Mouse (Mus musculus) megakaryocyte, embryonic 14.5 days (primary cell): ENCODE results near the gene Zbtb9. TPM values are rescaled to one million over a fixed set of nuclear protein-coding genes. Genes with fewer than 3 reads are reported as not detected.
"Not testable (repeated sequence)": the region's sequence is repeated elsewhere in the genome, so short reads cannot be mapped to it uniquely, and the experiment has no call there.

Source experiments
- H3K27me3 ChIP-seq: replicated peaks from 2 replicates; pipeline ENCODE3; 2012; ENCODE audit warnings: inconsistent platforms
- H3K36me3 ChIP-seq: replicated peaks from 2 replicates; pipeline ENCODE3; 2012; ENCODE audit warnings: low read length, inconsistent platforms, mixed read lengths
- H3K4me1 ChIP-seq: 2 replicates; pipeline ENCODE4 v1.6.1; 2012; ENCODE audit warnings: inconsistent platforms
- H3K4me3 ChIP-seq: replicated peaks from 2 replicates; pipeline ENCODE3; 2012; ENCODE audit warnings: moderate library complexity, mild to moderate bottlenecking, inconsistent platforms
- H3K9me3 ChIP-seq: 2 replicates; pipeline ENCODE4 v1.6.1; 2012; ENCODE audit warnings: inconsistent platforms
- FLI1 ChIP-seq: IDR thresholded peaks from 2 replicates; pipeline ENCODE4 v1.6.1; 2012; ENCODE audit warnings: low read length, inconsistent platforms, mixed read lengths
- GATA1 ChIP-seq: IDR thresholded peaks from 3 replicates; pipeline ENCODE4 v1.6.1; 2012; ENCODE audit warnings: mixed read lengths, low read length, inconsistent platforms, borderline replicate concordance
- polyA plus RNA-seq: library from polyadenylated mRNA; stranded (reverse); fragments of >175 nt; gene quantifications from 2 replicates; pipeline ENCODE4 v1.2.3, GENCODE M21; 2012; ENCODE audit warnings: low replicate concordance; ENCODE audit not compliant: insufficient read depth

The Zbtb9 gene
- polyA plus RNA-seq: 2.3 and 4.1 TPM in 2 replicates

DNA sequence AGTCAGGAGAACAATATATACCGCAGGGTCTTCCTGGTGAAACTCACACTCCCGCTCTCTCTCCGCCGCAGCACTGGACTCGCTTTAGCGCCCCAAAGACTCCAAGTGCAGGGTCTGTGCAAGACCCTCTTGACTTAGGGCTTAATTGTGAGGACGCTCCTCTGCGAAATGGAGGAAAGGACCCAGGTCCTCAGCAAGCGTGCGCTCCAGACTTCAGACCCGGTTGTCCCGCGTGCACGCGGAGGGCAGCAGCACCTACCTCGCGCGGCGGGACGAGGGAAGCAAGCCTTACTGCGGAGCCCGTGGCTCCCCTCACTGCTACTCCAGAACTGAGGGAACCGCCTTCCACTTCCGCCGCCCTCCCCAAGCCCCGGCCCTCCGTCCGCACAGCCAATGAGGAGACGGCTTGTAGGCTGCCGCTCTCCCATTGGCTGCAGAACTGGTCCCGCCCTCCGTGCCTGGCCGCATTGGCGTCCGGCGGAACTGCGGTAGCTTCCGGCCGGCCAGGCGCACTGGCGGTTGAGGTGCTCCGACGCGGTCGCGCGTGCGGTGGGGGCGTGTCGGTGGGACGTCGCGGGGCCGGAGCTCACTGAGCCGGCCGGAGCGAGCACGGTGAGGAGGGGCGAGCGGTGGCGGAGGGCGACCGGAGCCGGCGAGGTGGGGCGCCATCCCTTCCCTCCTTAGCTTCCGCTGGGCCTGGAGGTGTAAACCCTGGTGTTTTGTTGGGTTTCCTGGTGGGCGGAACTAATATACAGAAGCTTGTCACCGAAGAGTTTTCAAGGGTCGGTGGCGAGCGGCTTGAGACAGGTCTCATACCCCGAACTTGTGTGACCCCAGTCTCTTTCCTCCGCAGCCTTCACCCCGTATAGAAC lies at the start of gene Zbtb9:
Zbtb9 (plus strand) TSS at position 465 of the 872 bp plus-strand sequence.
- TF ChIP-seq GATA1 (no peak), FLI1 (peak; percentile 83)
- peaks cover 68% of the 10 kb centered on the region for H3K4me1 ChIP-seq
- peaks cover 41% of the 10 kb centered on the region for H3K36me3 ChIP-seq

GRCm38 (mm10) chr17:26925414-26925813 lies 47.6 kb upstream of the Zbtb9 start:
- H3K36me3 ChIP-seq: peaks cover 70% of the 10 kb centered on the region
- H3K4me3 ChIP-seq, H3K9me3 ChIP-seq: not testable (repeated sequence)

More for the DNA sequence above, at the start of gene Zbtb9:
- H3K4me3 ChIP-seq: peak within 1 kb of the TSS; percentile 99
- H3K27me3 ChIP-seq: peaks cover 1% of the 10 kb centered on the region
- no peaks in the 10 kb centered on the region for H3K9me3 ChIP-seq

DNA sequence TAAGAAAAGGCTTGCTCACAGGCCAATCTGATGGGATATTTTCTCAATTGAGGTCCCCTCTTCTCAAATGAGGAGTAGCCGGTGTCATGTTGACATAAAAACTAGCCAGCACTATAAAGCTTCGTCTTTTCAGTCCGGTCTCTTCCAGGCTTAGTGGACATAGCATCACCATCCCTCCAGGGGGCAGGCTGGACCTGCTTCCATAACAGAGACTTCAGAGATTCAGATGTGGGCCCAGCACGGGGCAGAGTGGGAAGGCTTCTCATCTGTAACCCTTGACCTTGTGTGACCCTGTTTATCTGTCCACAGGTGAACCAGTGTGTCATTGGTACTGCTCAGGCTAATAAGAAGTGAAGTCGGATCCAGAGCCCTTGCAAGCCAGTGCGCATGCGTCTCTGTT lies 41.2 kb upstream of the Zbtb9 start:
- peaks cover 65% of the 10 kb centered on the region for H3K36me3 ChIP-seq
- H3K27me3 ChIP-seq: not testable (repeated sequence)

More at GRCm38 (mm10) chr17:26925414-26925813, 47.6 kb upstream of the Zbtb9 start:
- not testable (repeated sequence) for H3K4me1 ChIP-seq, H3K27me3 ChIP-seq

GRCm38 (mm10) chr17:26932839-26933398 lies 40.0 kb upstream of the Zbtb9 start, which contains the start of gene Phf1:
Gene Phf1, plus strand, starts transcription at chr17:26933052.
- no peaks in the 10 kb centered on the region for H3K27me3 ChIP-seq
- peaks cover 67% of the 10 kb centered on the region for H3K36me3 ChIP-seq
- no peaks in the 10 kb centered on the region for H3K9me3 ChIP-seq
- TF ChIP-seq GATA1 (no peak), FLI1 (no peak)
- H3K4me3 ChIP-seq: peak within 1 kb of the TSS; percentile 98
- H3K4me1 ChIP-seq: peaks cover 52% of the 10 kb centered on the region

More for the DNA sequence above, 41.2 kb upstream of the Zbtb9 start:
- H3K9me3 ChIP-seq, H3K4me3 ChIP-seq: not testable (repeated sequence)
- peaks cover 41% of the 10 kb centered on the region for H3K4me1 ChIP-seq

DNA sequence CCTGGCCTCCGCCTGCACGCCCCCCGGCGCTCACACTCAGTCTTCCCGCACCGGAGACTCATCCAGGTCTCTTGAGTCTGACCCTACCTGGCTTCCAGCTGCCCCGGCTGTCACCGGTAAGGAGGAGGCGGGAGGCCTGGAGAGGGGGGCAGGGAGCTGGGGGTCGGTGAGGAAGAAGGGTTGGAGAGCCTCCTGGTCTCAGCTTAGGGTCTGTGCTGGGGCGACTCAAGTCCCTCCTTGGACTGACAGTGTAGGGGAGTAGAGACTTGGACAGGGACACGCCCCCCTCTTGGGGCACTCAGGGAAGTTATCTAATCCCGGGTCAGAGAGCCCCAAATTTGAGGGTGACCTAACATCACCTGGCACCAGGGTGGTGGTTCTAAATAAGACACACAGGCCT lies 39.5 kb upstream of the Zbtb9 start:
- Histone ChIP-seq H3K36me3 (peaks cover 65% of the 10 kb centered on the region), H3K27me3 (no peaks in the 10 kb centered on the region), H3K4me3 (peak overlapping the region; percentile 98), H3K4me1 (peaks cover 57% of the 10 kb centered on the region), H3K9me3 (no peaks in the 10 kb centered on the region)
- no peak for TF ChIP-seq FLI1
- TF ChIP-seq GATA1: no peak

GRCm38 (mm10) chr17:26933885-26934827 lies 38.8 kb upstream of the Zbtb9 start:
- peaks cover 58% of the 10 kb centered on the region for H3K36me3 ChIP-seq
- H3K9me3 ChIP-seq: no peaks in the 10 kb centered on the region
- H3K4me3 ChIP-seq: peak overlapping the region; percentile 98
- TF ChIP-seq GATA1: no peak
- no peak for TF ChIP-seq FLI1
- H3K27me3 ChIP-seq: no peaks in the 10 kb centered on the region
- peaks cover 61% of the 10 kb centered on the region for H3K4me1 ChIP-seq

- Histone ChIP-seq H3K4me3 (peak overlapping the region; percentile 20), H3K27me3 (no peaks in the 10 kb centered on the region), H3K9me3 (no peaks in the 10 kb centered on the region), H3K4me1 (peaks cover 65% of the 10 kb centered on the region), H3K36me3 (peaks cover 54% of the 10 kb centered on the region)
- no peak for TF ChIP-seq GATA1
- no peak for TF ChIP-seq FLI1
Observed at GRCm38 (mm10) chr17:26935027-26935426, 37.9 kb upstream of the Zbtb9 start.

DNA sequence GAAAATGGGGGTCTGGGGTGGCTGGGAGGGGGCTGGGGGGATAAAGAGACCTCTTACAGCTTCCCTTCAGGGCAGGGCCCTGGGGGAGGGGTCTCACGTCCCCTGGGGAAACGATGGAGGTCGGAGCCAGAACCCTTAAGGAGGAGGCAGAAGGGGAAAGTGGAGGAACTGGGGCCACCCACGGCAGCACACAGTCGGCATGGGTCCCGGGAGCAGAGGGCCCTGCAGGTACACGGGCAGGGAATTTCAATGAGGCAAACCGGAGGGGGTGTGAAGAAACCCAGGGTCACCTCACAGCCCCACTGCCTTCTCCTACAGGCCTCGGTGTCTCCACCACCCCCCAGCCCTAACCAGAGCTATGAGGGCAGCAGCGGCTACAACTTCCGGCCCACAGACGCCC lies 36.5 kb upstream of the Zbtb9 start:
- TF ChIP-seq GATA1 (no peak), FLI1 (no peak)
- Histone ChIP-seq H3K4me1 (peaks cover 79% of the 10 kb centered on the region), H3K36me3 (peaks cover 45% of the 10 kb centered on the region), H3K9me3 (no peaks in the 10 kb centered on the region), H3K4me3 (no peak overlapping the region), H3K27me3 (no peaks in the 10 kb centered on the region)

DNA sequence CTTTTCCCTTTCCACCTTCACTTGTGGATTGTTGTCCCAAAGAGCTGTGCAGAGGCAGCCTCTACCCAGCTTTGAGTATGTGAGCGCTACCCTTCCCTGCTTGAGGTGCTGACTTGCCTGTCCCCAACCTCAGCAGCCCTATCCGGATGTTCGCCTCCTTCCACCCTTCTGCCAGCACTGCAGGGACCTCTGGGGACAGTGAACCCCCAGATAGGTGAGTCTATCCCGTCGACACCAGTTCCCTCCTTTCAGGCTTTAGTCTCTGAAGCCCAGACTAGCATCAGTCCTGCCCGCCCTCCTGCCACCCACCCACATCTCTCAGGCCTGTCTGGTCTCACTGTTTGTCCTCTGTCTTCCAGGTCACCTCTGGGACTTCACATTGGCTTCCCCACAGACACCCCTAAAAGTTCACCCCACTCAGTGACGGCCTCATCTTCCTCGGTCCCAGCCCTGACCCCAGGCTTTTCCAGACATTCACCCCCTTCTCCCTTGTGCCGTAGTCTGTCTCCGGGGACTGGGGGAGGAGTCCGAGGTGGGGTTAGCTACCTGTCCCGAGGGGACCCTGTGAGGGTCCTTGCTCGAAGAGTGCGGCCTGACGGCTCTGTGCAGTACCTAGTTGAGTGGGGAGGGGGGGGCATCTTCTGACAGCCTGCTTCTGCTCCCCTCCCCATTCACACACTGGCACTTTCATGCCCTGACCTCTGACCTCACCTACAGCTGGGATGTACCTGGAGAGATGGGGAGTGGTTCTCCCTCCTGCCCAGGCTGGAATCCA lies 35.9 kb upstream of the Zbtb9 start:
- H3K4me1 ChIP-seq: peaks cover 79% of the 10 kb centered on the region
- no peaks in the 10 kb centered on the region for H3K27me3 ChIP-seq
- peak overlapping the region; percentile 31 for H3K4me3 ChIP-seq
- H3K9me3 ChIP-seq: no peaks in the 10 kb centered on the region
- TF ChIP-seq FLI1 (no peak), GATA1 (no peak)
- peaks cover 43% of the 10 kb centered on the region for H3K36me3 ChIP-seq
